Mouse (Mus musculus): ENCODE results near the gene Stk40. TPM values are rescaled to one million over a fixed set of nuclear protein-coding genes. Genes with fewer than 3 reads are reported as not detected.
A peak's percentile ranks its signal among the peaks of the same experiment; 100 is the strongest.

Stk40 gene
- polyA plus RNA-seq, 1 experiment from 2014 or later, result 47.2 TPM

DNA sequence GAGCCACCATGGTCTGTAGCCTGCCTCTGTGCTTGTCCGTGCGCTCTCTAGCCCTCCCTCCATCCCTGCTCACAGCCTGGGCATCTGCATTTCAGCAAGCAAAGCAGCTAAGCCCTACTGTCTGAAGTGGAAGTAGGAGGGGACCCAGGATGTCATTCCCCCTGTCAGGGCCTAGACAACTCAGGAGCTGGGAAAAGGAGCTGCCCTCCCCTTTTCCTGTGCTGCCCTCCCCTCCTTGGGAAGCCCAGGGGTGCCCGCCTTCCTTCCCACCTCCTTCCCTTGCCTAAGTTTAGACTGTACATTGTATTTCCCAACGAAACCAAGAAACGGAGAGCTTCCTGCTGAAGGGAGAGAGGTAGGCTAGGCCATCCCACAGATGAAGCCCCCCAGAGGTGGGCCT, 37.3 kb downstream of the Stk40 start:
- H3K4me1 ChIP-seq (replicated peaks), result peaks cover 14% of the 10 kb centered on the region; the same call in 1 of the 2 replicates
- H3K9me3 ChIP-seq, result no peaks in the 10 kb centered on the region
- H3K27ac ChIP-seq, result peak overlapping the region; percentile 9; the same call in 1 of the 2 replicates
- H3K36me3 ChIP-seq, result peaks cover 44% of the 10 kb centered on the region
- H3K4me3 ChIP-seq, result no peak overlapping the region
- DNase-seq (ENCODE audit: low spot score), result no peak
- peaks cover 3% of the 10 kb centered on the region; the same call in 1 of the 2 replicates for H3K27me3 ChIP-seq (ENCODE audit: insufficient read depth, poor library complexity, severe bottlenecking)
- 73% methylated on average over 5 of the region's 5 CpGs for WGBS

DNA sequence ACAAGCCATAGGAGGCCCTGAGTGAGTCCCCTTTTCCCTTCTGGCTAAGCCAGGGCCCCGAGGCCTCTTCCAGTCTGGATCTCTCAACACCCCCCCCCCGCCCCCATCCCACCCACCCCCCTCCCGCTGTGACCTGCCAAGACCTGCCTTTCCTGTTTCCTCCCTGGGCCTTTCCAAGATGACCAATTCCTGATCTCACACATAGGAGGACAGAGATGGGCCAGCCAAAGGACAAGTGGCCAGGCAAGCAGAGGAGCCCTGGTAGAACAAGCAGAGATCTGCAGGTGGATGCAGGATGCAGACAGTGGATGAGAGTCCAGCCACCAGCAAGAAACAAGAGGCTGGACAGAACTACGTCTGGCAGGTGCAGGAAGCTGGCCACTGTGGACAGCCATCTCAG, 41.6 kb downstream of the Stk40 start:
- H3K4me1 ChIP-seq (replicated peaks), result peaks cover 51% of the 10 kb centered on the region
- no peaks in the 10 kb centered on the region for H3K9me3 ChIP-seq
- DNase-seq (ENCODE audit: low spot score), result no peak
- peaks cover 2% of the 10 kb centered on the region for H3K36me3 ChIP-seq
- WGBS, result 59% methylated on average over 4 of the region's 4 CpGs
- H3K27ac ChIP-seq, result no peak overlapping the region
- peaks cover 45% of the 10 kb centered on the region for H3K27me3 ChIP-seq (ENCODE audit: insufficient read depth, poor library complexity, severe bottlenecking)
- no peak overlapping the region for H3K4me3 ChIP-seq

GRCm38 (mm10) chr4:126146974-126147532, 43.3 kb downstream of the Stk40 start:
- no peaks in the 10 kb centered on the region for H3K9me3 ChIP-seq
- H3K4me1 ChIP-seq (replicated peaks), result peaks cover 56% of the 10 kb centered on the region
- H3K36me3 ChIP-seq, result no peaks in the 10 kb centered on the region
- DNase-seq (ENCODE audit: low spot score), result peak; percentile 23
- peaks cover 61% of the 10 kb centered on the region for H3K27me3 ChIP-seq (ENCODE audit: insufficient read depth, poor library complexity, severe bottlenecking)
- WGBS, result 47% methylated on average over 9 of the region's 9 CpGs
- H3K27ac ChIP-seq, result peak overlapping the region; percentile 86
- H3K4me3 ChIP-seq, result peak overlapping the region; percentile 61

DNA sequence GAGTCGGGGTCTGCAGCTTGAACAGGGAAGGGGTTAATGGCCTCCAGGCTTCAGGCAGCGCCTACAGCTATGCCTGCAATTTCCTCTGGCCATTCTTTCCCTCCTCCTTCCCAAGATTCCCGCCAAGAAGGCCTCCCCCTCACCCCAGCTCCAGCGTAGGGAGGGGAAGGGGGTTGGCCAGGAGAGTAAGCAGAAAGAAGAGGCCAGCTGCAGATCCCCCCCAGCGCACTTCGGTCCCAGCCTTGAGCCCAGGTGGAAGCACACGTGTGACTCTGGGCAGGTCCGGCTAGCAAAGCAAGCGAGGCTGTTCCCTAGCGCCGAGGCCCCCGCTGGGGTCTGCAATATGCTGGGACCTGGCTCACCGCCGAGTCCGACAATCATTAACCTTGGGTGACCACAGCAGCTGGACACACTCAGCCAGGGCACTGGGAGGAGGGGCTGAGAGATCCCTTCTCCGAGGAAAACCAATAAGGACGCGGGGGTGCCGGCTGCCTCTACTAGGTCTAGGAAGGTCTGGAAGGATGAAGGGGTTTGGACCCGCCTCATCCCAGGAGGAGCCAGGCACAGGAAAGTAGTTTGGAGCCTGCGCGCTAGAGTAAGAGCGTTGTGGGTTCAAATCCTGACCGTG, 43.9 kb downstream of the Stk40 start, which contains the start of gene Eva1b:
Gene Eva1b, plus strand, starts transcription at position 212 of the 628 bp plus-strand sequence.
- Histone ChIP-seq H3K36me3 (no peaks in the 10 kb centered on the region), H3K27me3 (ENCODE audit: insufficient read depth, poor library complexity, severe bottlenecking) (peaks cover 64% of the 10 kb centered on the region), H3K27ac (peak within 1 kb of the TSS; percentile 86), H3K4me3 (peak within 1 kb of the TSS; percentile 61), H3K4me1 (replicated peaks) (peaks cover 56% of the 10 kb centered on the region), H3K9me3 (no peaks in the 10 kb centered on the region)
- 1% methylated on average over 24 of the region's 24 CpGs for WGBS
- DNase-seq (ENCODE audit: low spot score), result peak; percentile 82

DNA sequence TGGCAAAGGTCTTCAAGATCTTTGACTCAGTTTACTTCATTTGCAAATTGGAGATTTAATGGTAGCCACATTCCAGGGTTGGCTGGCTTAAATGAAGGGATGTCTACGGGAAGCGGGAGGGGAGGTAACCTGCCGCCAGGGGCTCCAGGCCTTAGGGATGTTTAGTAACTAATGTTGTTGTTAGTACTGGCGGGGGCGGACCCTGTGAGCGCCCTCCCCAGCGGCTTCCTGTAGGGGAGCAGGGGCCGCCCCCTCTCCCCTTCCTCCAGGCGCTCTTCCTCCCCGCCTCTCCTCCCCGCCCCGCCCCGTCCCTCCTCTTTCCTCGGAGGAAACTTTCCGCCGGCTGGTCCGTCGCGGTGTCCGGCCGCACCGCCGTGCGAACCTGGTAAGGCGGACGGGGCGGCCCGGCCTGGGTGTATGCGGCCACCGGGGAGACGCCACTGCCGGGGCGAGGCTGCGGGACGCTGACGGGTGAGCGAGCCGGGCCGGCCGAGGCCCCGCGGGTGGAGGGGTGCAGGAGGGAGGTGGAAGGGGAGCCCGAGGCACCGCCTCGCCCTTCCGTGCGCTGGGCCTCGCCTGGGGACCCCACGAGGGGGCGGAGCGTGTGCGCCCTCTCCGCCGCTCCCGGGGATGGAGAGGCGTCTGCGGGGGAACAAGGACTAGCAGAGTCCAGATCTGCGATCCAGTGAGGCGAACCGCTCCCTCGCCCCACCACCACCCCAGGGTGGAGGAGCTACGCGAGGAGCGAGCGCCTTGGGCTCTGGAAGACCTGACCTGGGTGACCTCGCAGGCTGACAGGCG, 44.6 kb downstream of the Stk40 start:
- peaks cover 56% of the 10 kb centered on the region for H3K4me1 ChIP-seq (replicated peaks)
- peak overlapping the region; percentile 86 for H3K27ac ChIP-seq
- peaks cover 64% of the 10 kb centered on the region for H3K27me3 ChIP-seq (ENCODE audit: insufficient read depth, poor library complexity, severe bottlenecking)
- peak overlapping the region; percentile 61 for H3K4me3 ChIP-seq
- under 1% methylated on average over 67 of the region's 67 CpGs for WGBS
- no peaks in the 10 kb centered on the region for H3K9me3 ChIP-seq
- no peaks in the 10 kb centered on the region for H3K36me3 ChIP-seq
- peak; percentile 61 for DNase-seq (ENCODE audit: low spot score)

DNA sequence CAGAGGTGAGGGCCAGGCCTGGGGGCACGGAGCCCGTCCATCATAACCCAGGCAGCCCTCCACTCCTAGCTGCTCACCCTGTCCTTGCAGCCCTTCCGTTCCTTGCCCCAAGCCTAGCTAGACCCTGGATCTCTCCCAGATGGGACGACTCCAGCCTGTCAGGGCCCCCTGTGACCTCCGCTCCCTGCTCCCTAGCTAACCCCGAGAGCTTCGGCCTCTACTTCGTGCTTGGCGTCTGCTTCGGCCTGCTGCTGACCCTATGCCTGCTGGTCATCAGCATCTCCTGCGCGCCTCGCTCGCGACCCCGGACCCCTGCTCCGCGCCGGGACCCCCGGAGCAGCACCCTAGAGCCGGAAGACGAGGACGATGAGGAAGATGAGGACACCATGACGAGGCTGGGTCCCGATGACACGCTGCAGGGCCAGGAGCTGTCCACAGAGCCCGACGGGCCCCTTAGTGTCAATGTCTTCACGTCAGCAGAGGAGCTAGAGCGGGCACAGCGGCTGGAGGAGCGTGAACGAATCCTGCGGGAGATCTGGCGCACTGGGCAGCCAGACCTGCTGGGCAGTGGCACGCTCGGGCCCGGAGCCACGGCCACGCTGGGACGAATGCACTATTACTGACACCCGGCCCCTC, 45.4 kb downstream of the Stk40 start:
- Histone ChIP-seq H3K9me3 (no peaks in the 10 kb centered on the region), H3K4me3 (peak overlapping the region; percentile 61), H3K36me3 (no peaks in the 10 kb centered on the region), H3K27me3 (ENCODE audit: insufficient read depth, poor library complexity, severe bottlenecking) (peaks cover 64% of the 10 kb centered on the region), H3K27ac (peak overlapping the region; percentile 86), H3K4me1 (replicated peaks) (peaks cover 56% of the 10 kb centered on the region)
- DNase-seq (ENCODE audit: low spot score), result peak; percentile 46
- whole genome bisulfite sequencing, result 17% methylated on average over 42 of the region's 42 CpGs

DNA sequence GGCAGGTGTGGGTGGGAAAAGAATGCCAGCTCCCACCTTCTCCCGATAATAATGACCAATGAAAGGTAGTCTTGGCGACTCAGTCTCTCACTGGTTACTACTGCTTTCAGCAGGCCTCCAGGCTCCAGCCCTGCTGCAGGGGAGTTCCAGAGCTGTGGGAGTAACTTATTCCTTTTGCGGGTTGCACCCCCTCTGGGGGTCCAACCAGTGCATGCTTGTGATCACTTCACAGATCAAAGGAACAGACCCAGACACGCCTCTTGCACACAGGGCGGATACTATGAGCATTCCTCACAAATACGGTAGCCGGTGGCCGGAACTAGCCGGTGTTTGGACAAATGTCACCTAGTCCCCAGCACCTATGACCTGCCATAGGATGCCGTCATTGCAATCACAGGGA, 46.0 kb downstream of the Stk40 start:
- Histone ChIP-seq H3K4me1 (replicated peaks) (peaks cover 56% of the 10 kb centered on the region), H3K27ac (peak overlapping the region; percentile 86), H3K27me3 (ENCODE audit: insufficient read depth, poor library complexity, severe bottlenecking) (peaks cover 64% of the 10 kb centered on the region), H3K36me3 (no peaks in the 10 kb centered on the region), H3K4me3 (peak overlapping the region; percentile 61), H3K9me3 (no peaks in the 10 kb centered on the region)
- DNase-seq (ENCODE audit: low spot score), result peak; percentile 29
- WGBS, result 40% methylated on average over 10 of the region's 10 CpGs

- Histone ChIP-seq H3K27me3 (ENCODE audit: insufficient read depth, poor library complexity, severe bottlenecking) (peaks cover 64% of the 10 kb centered on the region), H3K36me3 (no peaks in the 10 kb centered on the region), H3K4me3 (peak overlapping the region; percentile 61), H3K9me3 (no peaks in the 10 kb centered on the region), H3K4me1 (replicated peaks) (peaks cover 59% of the 10 kb centered on the region), H3K27ac (peak overlapping the region; percentile 24)
- 38% methylated on average over 16 of the region's 16 CpGs for WGBS
- DNase-seq (ENCODE audit: low spot score), result peak; percentile 84
Observed at GRCm38 (mm10) chr4:126150297-126150948, 46.7 kb downstream of the Stk40 start.

DNA sequence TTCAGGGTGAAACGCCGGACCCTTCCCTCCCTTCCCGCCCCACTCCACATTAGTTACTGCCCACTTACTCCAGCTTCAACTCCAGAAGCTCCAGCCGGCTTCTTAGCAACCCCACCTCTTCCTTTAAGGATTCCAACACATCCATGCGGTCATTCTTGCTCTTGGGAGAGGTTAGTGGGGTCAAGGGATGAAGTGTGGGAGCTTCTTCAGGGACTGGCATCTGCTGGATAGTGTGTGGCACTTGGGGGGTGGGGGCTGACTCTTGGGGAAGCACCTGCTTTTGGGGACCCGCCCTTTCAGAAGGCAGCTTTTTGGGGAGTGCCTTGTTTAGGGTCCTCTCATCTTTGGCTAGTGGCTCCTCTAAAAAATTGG, 47.2 kb downstream of the Stk40 start:
- peaks cover 62% of the 10 kb centered on the region for H3K27me3 ChIP-seq (ENCODE audit: insufficient read depth, poor library complexity, severe bottlenecking)
- peak overlapping the region; percentile 61; the same call in 1 of the 2 replicates for H3K4me3 ChIP-seq
- DNase-seq (ENCODE audit: low spot score), result no peak
- H3K9me3 ChIP-seq, result no peaks in the 10 kb centered on the region
- H3K36me3 ChIP-seq, result no peaks in the 10 kb centered on the region
- H3K4me1 ChIP-seq (replicated peaks), result peaks cover 59% of the 10 kb centered on the region
- H3K27ac ChIP-seq, result peak overlapping the region; percentile 24; the same call in 1 of the 2 replicates
- 64% methylated on average over 6 of the region's 6 CpGs for WGBS

- peaks cover 5% of the 10 kb centered on the region; the same call in 1 of the 2 replicates for H3K36me3 ChIP-seq
- peaks cover 57% of the 10 kb centered on the region for H3K4me1 ChIP-seq (replicated peaks)
- H3K9me3 ChIP-seq, result no peaks in the 10 kb centered on the region
- no peak for DNase-seq (ENCODE audit: low spot score)
- WGBS, result 83% methylated on average over 16 of the region's 16 CpGs
- no peak overlapping the region for H3K4me3 ChIP-seq
- H3K27me3 ChIP-seq (ENCODE audit: insufficient read depth, poor library complexity, severe bottlenecking), result peaks cover 54% of the 10 kb centered on the region
- no peak overlapping the region for H3K27ac ChIP-seq
Observed at GRCm38 (mm10) chr4:126151701-126152440, 48.1 kb downstream of the Stk40 start.

GRCm38 (mm10) chr4:126152864-126153263, 49.1 kb downstream of the Stk40 start:
- H3K27me3 ChIP-seq (ENCODE audit: insufficient read depth, poor library complexity, severe bottlenecking), result peaks cover 45% of the 10 kb centered on the region
- no peak overlapping the region for H3K4me3 ChIP-seq
- peaks cover 5% of the 10 kb centered on the region; the same call in 1 of the 2 replicates for H3K36me3 ChIP-seq
- peaks cover 48% of the 10 kb centered on the region for H3K4me1 ChIP-seq (replicated peaks)
- DNase-seq (ENCODE audit: low spot score), result no peak
- WGBS, result 58% methylated on average over 14 of the region's 14 CpGs
- no peak overlapping the region for H3K27ac ChIP-seq
- no peaks in the 10 kb centered on the region for H3K9me3 ChIP-seq

Data from hindbrain, embryonic 10.5 days (tissue).